Mouse (Mus musculus): Measurements from ENCODE around the gene Ddx41. TPM values are rescaled to one million over a fixed set of nuclear protein-coding genes. Genes with fewer than 3 reads are reported as not detected.

The Ddx41 gene
- total and polyA plus RNA-seq, 2 experiments from 2014 or later, result 16.3 to 30.4 TPM

DNA sequence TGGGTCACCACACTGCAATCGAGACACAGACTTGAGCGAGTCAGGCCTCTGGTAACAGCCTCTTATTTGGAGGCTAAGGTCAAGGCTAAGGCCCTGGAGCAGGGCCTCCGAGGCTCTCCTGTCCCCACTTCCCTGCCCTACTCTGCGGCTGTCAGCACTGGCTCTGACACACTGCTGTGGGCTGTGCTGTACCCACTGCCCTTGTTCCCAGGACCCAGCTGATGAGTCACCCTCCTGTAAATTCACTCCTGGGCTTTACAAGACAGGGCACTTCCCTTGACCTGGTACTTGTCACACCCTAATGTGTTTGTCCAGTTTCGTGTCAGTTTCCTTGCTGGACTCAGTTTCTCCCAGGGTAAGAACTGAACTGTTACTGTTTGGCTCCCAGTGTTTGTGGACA, 12.0 kb upstream of the Ddx41 start:
- DNase-seq (ENCODE audit: low spot score), result no peak
- Histone ChIP-seq H3K4me3 (ENCODE audit: low read depth, low read length) (no peak overlapping the region), H3K4me2 (ENCODE audit: low read depth, low read length) (no peak overlapping the region), H3K27ac (ENCODE audit: low read depth) (no peak overlapping the region), H3K27me3 (ENCODE audit: control insufficient read depth, insufficient read depth, low read length) (no peaks in the 10 kb centered on the region), H3K36me3 (replicated peaks; ENCODE audit: control insufficient read depth, insufficient read depth, low read length) (peaks cover 84% of the 10 kb centered on the region), H3K9ac (replicated peaks; ENCODE audit: low read depth, low read length) (no peak overlapping the region), H3K9me3 (replicated peaks; ENCODE audit: control insufficient read depth, low read length) (no peaks in the 10 kb centered on the region), H3K4me1 (ENCODE audit: control insufficient read depth, insufficient read depth) (no peaks in the 10 kb centered on the region)
- TF ChIP-seq CTCF (IDR thresholded peaks at IDR 0.05; ENCODE audit: low read depth), result no peak
- no peak for TF ChIP-seq EP300 (IDR thresholded peaks at IDR 0.05; ENCODE audit: low read depth)
- 62% methylated on average over 5 of the region's 5 CpGs for WGBS
- ATAC-seq (ENCODE audit: insufficient read depth, low read depth), result no peak

DNA sequence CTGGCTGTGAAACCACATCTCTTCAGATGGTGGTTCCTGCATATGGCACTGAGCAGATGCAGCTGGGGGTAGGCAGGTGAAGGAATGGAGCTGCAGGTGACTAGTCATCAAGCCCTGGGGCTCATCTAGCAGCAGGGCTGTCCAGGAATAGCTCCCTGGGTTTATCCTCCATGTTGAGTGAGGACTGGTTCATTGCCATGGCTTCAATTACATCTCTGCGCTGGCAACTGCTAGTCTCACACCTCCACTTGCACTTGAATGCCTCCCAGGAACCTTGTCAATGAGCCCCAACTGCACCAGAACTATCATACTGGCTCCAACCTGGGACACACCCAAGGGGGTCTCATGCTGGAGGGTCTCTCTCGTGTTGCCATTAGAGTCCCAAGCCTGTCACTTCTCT, 11.5 kb upstream of the Ddx41 start:
- H3K27ac ChIP-seq (ENCODE audit: low read depth), result no peak overlapping the region
- peaks cover 84% of the 10 kb centered on the region for H3K36me3 ChIP-seq (replicated peaks; ENCODE audit: control insufficient read depth, insufficient read depth, low read length)
- no peaks in the 10 kb centered on the region for H3K9me3 ChIP-seq (replicated peaks; ENCODE audit: control insufficient read depth, low read length)
- no peak overlapping the region for H3K4me3 ChIP-seq (ENCODE audit: low read depth, low read length)
- DNase-seq (ENCODE audit: low spot score), result no peak
- no peak overlapping the region for H3K4me2 ChIP-seq (ENCODE audit: low read depth, low read length)
- H3K27me3 ChIP-seq (ENCODE audit: control insufficient read depth, insufficient read depth, low read length), result no peaks in the 10 kb centered on the region
- no peak for TF ChIP-seq CTCF (IDR thresholded peaks at IDR 0.05; ENCODE audit: low read depth)
- TF ChIP-seq EP300 (IDR thresholded peaks at IDR 0.05; ENCODE audit: low read depth), result no peak
- no peak overlapping the region for H3K9ac ChIP-seq (replicated peaks; ENCODE audit: low read depth, low read length)
- no peaks in the 10 kb centered on the region for H3K4me1 ChIP-seq (ENCODE audit: control insufficient read depth, insufficient read depth)
- ATAC-seq (ENCODE audit: insufficient read depth, low read depth), result no peak
- 91% methylated on average over 2 of the region's 2 CpGs for WGBS

DNA sequence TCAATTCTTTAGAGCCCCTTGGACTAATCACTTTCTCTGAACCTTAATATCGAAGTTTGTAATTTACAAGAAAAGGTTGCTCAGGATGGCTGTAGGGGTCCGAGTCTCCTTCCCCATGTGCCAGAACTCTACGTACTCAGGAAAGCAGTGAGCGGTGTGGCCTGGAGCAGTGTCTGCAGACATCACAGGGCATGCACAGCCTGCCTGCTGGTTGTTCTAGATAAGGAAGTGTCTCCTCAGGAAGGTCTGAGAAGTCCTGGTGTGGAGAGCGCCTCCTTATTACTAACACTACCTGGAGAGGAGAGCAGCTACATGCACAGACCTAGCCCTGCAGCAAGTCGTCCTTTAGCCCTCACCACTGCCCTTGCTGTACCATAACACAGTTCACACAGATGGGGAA, 8.3 kb upstream of the Ddx41 start:
- Histone ChIP-seq H3K9me3 (replicated peaks; ENCODE audit: control insufficient read depth, low read length) (no peaks in the 10 kb centered on the region), H3K27me3 (ENCODE audit: control insufficient read depth, insufficient read depth, low read length) (no peaks in the 10 kb centered on the region), H3K4me1 (ENCODE audit: control insufficient read depth, insufficient read depth) (no peaks in the 10 kb centered on the region), H3K9ac (replicated peaks; ENCODE audit: low read depth, low read length) (no peak overlapping the region), H3K27ac (ENCODE audit: low read depth) (no peak overlapping the region), H3K4me2 (ENCODE audit: low read depth, low read length) (no peak overlapping the region), H3K4me3 (ENCODE audit: low read depth, low read length) (no peak overlapping the region), H3K36me3 (replicated peaks; ENCODE audit: control insufficient read depth, insufficient read depth, low read length) (peaks cover 96% of the 10 kb centered on the region)
- DNase-seq (ENCODE audit: low spot score), result no peak
- no peak for TF ChIP-seq CTCF (IDR thresholded peaks at IDR 0.05; ENCODE audit: low read depth)
- 88% methylated on average over 6 of the region's 6 CpGs for WGBS
- ATAC-seq (ENCODE audit: insufficient read depth, low read depth), result no peak

DNA sequence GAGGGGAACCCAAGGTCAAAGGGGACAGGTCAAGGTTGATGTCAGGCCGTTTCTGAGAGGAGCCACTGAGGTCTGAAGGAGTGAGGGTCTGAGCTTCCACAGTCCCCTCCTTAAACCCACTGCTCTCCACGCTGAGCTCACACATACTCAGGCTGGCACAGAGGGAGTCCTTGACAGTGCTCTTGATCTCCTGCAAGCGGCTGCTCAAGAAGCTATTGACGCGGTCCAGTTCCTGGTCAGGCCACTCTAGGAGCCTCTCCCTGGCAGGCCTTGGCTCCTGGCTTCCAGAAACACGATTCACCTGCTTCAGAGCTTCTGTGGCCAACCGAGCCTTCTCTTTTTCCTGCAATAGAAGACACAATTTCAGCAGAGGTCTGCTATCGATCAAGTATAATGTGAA, 7.0 kb upstream of the Ddx41 start:
- Histone ChIP-seq H3K4me1 (ENCODE audit: control insufficient read depth, insufficient read depth) (no peaks in the 10 kb centered on the region), H3K9me3 (replicated peaks; ENCODE audit: control insufficient read depth, low read length) (no peaks in the 10 kb centered on the region), H3K9ac (replicated peaks; ENCODE audit: low read depth, low read length) (no peak overlapping the region), H3K27me3 (ENCODE audit: control insufficient read depth, insufficient read depth, low read length) (no peaks in the 10 kb centered on the region), H3K4me3 (ENCODE audit: low read depth, low read length) (no peak overlapping the region), H3K36me3 (replicated peaks; ENCODE audit: control insufficient read depth, insufficient read depth, low read length) (peaks cover 96% of the 10 kb centered on the region), H3K27ac (ENCODE audit: low read depth) (no peak overlapping the region), H3K4me2 (ENCODE audit: low read depth, low read length) (no peak overlapping the region)
- 86% methylated on average over 8 of the region's 8 CpGs for WGBS
- no peak for DNase-seq (ENCODE audit: low spot score)
- no peak for ATAC-seq (ENCODE audit: insufficient read depth, low read depth)
- TF ChIP-seq CTCF (IDR thresholded peaks at IDR 0.05; ENCODE audit: low read depth) (no peak), EP300 (IDR thresholded peaks at IDR 0.05; ENCODE audit: low read depth) (no peak)

DNA sequence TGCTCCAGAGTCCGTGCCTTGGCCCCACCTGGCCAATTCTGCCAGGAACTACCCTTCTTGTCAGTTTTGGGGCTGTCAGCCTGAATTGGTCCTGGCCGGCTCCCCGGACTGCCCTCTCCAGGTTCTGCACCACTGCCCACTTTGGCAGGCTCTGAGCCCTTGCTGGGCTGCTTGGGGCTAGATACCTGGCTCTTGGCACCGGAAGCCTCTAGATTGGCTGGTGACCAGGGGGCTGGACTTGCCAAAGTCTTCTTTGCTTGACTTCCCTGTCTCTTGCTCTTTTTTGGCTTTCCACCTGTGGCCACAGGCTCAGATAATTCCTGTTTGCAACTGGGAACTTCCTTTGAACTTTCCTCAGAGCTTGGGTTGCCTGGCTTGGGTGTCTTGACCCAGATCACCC, 6.4 kb upstream of the Ddx41 start:
- H3K36me3 ChIP-seq (replicated peaks; ENCODE audit: control insufficient read depth, insufficient read depth, low read length), result peaks cover 90% of the 10 kb centered on the region
- TF ChIP-seq CTCF (IDR thresholded peaks at IDR 0.05; ENCODE audit: low read depth) (no peak), EP300 (IDR thresholded peaks at IDR 0.05; ENCODE audit: low read depth) (no peak)
- ATAC-seq (ENCODE audit: insufficient read depth, low read depth) (no peak), DNase-seq (ENCODE audit: low spot score) (no peak)
- no peak overlapping the region for H3K9ac ChIP-seq (replicated peaks; ENCODE audit: low read depth, low read length)
- WGBS, result 96% methylated on average over 4 of the region's 4 CpGs
- no peaks in the 10 kb centered on the region for H3K4me1 ChIP-seq (ENCODE audit: control insufficient read depth, insufficient read depth)
- H3K9me3 ChIP-seq (replicated peaks; ENCODE audit: control insufficient read depth, low read length), result no peaks in the 10 kb centered on the region
- no peak overlapping the region for H3K27ac ChIP-seq (ENCODE audit: low read depth)
- H3K27me3 ChIP-seq (ENCODE audit: control insufficient read depth, insufficient read depth, low read length), result no peaks in the 10 kb centered on the region
- H3K4me2 ChIP-seq (ENCODE audit: low read depth, low read length), result no peak overlapping the region
- H3K4me3 ChIP-seq (ENCODE audit: low read depth, low read length), result no peak overlapping the region

DNA sequence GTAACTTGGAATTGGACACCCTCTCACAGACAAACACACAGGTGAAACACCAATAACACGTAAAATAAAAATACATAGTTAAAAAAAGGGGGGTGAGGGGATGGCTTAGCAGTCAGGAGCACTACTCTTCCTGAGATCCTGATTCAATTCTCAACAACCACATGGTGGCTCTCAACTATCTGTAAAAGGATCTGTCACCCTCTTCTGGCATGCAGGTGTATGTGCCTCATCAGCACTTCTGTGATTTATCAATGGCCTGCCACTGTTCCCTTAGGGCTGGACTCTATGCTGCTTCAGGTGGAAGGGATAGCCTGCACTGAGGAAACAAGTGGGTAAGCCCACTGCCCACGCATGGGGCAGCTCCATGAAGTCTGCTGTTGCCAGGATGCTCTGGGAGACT, 4.5 kb upstream of the Ddx41 start:
- H3K9me3 ChIP-seq (replicated peaks; ENCODE audit: control insufficient read depth, low read length), result no peaks in the 10 kb centered on the region
- peaks cover 72% of the 10 kb centered on the region for H3K36me3 ChIP-seq (replicated peaks; ENCODE audit: control insufficient read depth, insufficient read depth, low read length)
- WGBS, result 86% methylated on average over 2 of the region's 2 CpGs
- no peak overlapping the region for H3K9ac ChIP-seq (replicated peaks; ENCODE audit: low read depth, low read length)
- H3K27ac ChIP-seq (ENCODE audit: low read depth), result no peak overlapping the region
- no peak overlapping the region for H3K4me2 ChIP-seq (ENCODE audit: low read depth, low read length)
- no peaks in the 10 kb centered on the region for H3K27me3 ChIP-seq (ENCODE audit: control insufficient read depth, insufficient read depth, low read length)
- DNase-seq (ENCODE audit: low spot score), result no peak
- TF ChIP-seq CTCF (IDR thresholded peaks at IDR 0.05; ENCODE audit: low read depth) (no peak), EP300 (IDR thresholded peaks at IDR 0.05; ENCODE audit: low read depth) (no peak)
- H3K4me3 ChIP-seq (ENCODE audit: low read depth, low read length), result no peak overlapping the region
- no peak for ATAC-seq (ENCODE audit: insufficient read depth, low read depth)
- H3K4me1 ChIP-seq (ENCODE audit: control insufficient read depth, insufficient read depth), result no peaks in the 10 kb centered on the region

Measured in heart, postnatal 0 days (tissue).